Mouse (Mus musculus) lung, postnatal 10 days (tissue): ENCODE measurements around the gene Nkrf.

Source experiments
- DNase-seq: peaks from one replicate; pipeline ENCODE4 v3.0.0; 2021

Gene Nkrf

DNA sequence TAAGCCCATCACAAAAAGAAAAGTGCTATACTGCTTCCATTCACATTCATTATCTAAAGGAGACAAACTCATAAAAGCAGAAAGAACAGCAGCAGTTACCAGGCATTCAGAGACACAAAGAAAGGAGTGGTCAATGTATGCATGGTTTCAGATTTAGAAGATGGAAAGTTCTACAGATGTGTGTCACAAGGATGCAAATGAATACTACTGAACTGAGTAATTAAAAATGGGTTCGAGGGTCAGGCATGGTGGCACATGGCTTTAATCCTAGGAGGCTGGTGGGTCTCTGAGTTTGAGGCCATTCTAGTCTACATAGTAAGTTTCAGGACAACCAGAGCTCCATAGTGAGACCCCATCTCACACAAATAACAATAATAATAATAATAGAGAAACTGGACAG is 55.5 kb downstream of the Nkrf start:
- DNase-seq, result no peak

DNA sequence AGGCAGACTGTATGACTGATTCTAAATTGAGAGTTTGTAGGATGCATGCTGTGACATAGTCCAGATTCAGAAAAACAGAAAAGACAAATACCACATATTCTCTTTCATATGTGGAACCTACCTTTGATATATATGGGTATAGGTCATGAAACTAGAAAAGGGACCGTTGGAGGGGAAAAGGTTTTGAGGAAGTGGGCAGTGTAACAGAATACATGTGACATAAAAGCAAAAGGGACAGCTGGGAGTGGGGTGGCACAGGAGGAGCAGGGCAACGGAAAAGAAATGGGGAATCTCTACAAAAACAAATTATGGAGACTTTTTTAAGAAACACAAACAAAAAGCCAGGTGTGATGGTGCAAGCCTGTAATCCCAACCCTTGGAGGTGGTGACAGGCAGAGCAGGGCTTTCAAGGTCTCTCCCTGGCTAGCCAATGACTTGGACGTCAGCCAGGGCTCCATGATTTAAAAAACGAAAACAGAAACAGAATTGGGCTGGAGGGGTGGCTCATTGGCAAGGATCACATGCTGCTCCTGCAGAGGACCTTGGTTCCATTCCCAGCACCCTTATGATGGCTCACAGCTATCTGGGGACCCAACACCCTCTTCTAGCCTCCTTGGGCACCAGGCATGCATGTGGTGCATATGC is 59.2 kb downstream of the Nkrf start:
- no peak for DNase-seq

DNA sequence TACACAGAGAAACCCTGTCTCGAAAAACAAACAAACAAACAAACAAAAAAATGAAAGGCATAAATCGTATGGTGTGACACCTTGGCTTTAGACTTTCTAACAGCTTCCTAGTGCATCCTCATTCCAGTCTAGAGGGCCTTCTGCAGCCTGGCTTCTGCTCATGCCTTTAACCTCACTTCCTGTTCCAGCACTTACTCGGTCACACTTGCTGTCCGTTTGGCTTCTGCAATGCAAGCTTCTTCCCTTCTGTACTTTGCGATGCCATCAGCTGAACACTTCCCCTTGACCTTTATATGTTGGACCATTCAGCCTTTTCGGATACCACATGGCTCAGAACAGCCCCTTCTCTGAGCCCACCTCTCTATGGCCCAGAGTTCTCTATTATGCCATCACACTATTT is 61.0 kb downstream of the Nkrf start:
- DNase-seq, result no peak

DNA sequence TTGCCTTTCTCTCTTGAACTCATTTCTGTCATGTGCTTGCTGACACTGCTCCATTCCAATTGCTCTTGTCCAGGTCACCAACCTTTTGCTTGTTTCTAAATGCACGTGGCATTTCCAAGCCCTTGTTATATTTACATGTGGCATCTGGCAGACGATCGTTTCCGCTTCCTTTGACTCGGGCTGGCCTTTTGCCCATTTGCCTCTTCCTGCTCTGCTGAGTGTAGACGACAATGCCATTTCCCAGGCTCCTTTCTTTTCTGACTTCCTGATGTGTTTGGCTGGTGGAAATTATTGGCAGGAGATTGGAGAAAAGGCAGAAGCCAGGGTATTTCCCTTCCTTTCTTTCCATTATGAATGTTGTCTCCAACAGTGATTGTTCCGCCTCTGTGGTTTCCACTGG is 63.3 kb downstream of the Nkrf start:
- DNase-seq, result peak; percentile 85
